Mouse (Mus musculus) common myeloid progenitor, adult 5-6 weeks (primary cell): Measurements from ENCODE around the gene Afdn. TPM values are rescaled to one million over a fixed set of nuclear protein-coding genes. Genes with fewer than 3 reads are reported as not detected.

Experiments
- ATAC-seq: replicated peaks from 2 replicates; pipeline ENCODE4 v1.8.0; 2016; ENCODE audit warnings: low read depth, mild to moderate bottlenecking, moderate TSS enrichment, inconsistent platforms; ENCODE audit not compliant: poor library complexity, severe bottlenecking
- total RNA-seq: library from RNA; stranded (forward); fragments of 200-1000, 187-1606 nt; gene quantifications from 2 replicates; pipeline ENCODE4 v1.2.3, GENCODE M21; 2017

Gene Afdn
- total RNA-seq, 1 experiment from 2014 or later, result 15.2 TPM

GRCm38 (mm10) chr17:13738121-13738776, 22.1 kb upstream of the Afdn start:
- ATAC-seq, result peak; percentile 42

- ATAC-seq, result peak; percentile 58
Measured at GRCm38 (mm10) chr17:13738916-13739315, 21.4 kb upstream of the Afdn start.

- no peak for ATAC-seq
Measured at GRCm38 (mm10) chr17:13739981-13740380, 20.4 kb upstream of the Afdn start.

- peak; percentile 64 for ATAC-seq
Measured at GRCm38 (mm10) chr17:13740796-13741195, 19.5 kb upstream of the Afdn start.

GRCm38 (mm10) chr17:13741611-13742010, 18.7 kb upstream of the Afdn start:
- no peak for ATAC-seq

DNA sequence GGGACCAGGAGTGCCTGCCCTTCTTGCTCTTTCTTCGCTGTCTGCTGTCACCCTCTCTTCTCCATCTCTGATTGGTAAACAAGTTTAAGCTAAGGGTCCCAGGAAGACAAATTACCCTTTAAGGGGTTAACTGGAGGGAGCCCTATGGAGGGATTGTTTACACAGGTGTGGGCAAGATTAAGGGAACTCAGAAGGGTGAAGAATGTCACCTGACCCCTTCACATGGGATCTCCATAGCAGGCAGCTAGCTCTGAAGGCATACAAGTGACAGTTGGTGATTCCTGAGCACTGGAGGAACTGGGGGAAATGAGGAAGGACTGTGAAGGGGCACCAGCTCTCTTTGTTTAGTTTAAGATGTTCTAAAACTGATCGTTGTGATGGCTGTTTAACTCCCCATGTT, 18.0 kb upstream of the Afdn start:
- no peak for ATAC-seq

- no peak for ATAC-seq
Measured at GRCm38 (mm10) chr17:13742941-13743708, 17.2 kb upstream of the Afdn start.

- ATAC-seq, result no peak
Measured at GRCm38 (mm10) chr17:13743709-13744079, 16.6 kb upstream of the Afdn start.

- ATAC-seq, result no peak
Measured at GRCm38 (mm10) chr17:13744219-13744618, 16.1 kb upstream of the Afdn start.

DNA sequence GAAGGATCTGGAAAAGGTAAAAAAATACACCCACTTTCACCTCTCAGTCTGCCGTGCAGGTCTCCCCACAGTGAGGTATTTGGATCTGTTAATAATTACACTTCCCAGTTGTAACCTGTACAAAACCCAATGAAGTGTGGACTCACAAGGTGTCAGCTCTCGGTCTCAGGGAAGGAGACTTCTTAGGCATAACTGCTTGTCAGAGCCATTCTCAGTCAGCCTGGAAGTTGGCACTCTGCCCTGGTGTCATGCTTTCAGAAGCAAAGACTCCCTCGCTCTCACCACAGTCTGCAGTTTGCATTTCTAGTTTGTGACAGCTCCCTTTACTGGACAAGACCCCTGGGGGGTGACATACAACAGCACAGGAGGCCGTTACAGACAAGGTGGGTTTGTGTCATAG, 15.5 kb upstream of the Afdn start:
- ATAC-seq, result no peak

- ATAC-seq, result no peak
Measured at GRCm38 (mm10) chr17:13745373-13745772, 15.0 kb upstream of the Afdn start.

DNA sequence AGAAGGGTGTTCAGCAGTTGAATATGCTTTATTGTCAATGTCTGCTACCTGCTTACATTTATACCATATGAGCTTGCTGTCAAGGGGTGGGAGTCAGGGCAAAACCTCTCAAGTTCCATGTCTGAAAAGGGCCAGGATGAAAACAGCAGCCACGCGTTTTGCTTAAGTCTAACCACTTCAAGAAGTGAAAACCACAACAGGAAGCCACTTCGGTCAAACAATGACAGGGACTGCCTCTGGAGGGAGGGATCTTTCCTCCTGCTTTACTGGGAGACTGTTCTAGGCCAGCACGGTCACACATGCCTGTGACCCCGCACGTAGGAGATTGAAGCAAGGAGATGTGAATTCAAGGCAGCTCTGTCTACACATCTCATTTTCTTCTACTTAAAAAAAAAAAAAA, 14.0 kb upstream of the Afdn start:
- ATAC-seq, result peak; percentile 90

DNA sequence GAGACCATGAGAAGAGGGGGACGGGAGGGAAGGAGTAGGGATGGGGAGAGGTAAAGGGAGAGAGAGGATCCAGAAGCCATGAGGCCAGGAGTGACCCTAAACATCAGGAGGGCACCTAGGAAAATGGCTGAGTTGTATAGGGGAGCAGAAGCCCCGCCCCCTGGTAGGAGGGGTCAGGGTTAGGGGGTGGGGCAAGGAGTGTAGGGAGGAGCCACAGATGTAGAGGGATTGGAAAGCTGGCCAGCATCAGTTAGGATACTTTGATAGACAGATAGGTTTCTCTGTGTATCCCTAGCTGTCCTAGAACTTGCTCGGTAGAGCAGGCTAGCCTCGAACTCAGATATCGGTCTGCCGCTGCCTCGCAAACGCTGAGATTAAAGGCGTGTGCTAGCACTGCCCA, 12.7 kb upstream of the Afdn start:
- ATAC-seq, result no peak

DNA sequence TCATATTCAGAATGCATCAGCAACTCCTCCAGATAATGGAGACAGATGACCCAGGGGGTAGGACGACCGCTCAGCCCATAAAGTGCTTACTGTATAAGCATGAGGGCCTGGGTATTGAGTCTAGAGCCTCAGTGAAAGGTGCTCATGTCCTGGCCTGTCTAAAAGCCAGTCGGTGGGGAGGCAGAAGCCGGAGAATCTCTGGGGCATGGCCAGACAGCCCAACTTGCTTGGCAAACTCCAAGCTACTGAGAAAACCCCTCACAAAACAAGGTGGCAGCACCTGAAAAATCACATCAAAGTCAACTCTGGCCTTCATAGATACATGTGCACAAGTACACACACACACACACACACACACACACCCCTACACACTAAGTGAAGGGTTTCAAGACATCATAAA, 11.3 kb upstream of the Afdn start:
- no peak for ATAC-seq

DNA sequence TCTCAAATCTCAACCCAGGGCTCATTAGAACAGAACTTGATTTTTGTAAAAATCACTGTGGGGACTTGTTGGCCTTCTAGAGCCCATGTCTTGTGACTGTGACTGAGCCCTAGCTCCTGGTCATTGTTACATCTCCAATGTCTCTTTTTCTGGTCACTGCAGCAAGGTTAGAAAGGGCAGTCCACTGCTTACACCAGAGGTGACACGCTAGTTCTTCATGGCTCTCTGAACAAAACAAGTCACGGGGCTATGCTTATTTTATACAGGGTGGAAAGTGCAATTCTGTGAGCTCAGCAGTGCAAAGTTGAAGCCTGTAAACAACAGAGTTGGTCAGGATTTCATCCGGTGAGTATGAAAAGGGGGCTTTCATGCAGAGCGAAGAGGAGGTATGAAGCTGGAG, 6.4 kb upstream of the Afdn start:
- ATAC-seq, result no peak

- ATAC-seq, result no peak
Measured at GRCm38 (mm10) chr17:13754940-13755339, 5.4 kb upstream of the Afdn start.

- 0 out of 2 replicates have a peak, but pooled peaks have one; percentile 7 for ATAC-seq
Measured at GRCm38 (mm10) chr17:13758586-13758985, 1.8 kb upstream of the Afdn start.

DNA sequence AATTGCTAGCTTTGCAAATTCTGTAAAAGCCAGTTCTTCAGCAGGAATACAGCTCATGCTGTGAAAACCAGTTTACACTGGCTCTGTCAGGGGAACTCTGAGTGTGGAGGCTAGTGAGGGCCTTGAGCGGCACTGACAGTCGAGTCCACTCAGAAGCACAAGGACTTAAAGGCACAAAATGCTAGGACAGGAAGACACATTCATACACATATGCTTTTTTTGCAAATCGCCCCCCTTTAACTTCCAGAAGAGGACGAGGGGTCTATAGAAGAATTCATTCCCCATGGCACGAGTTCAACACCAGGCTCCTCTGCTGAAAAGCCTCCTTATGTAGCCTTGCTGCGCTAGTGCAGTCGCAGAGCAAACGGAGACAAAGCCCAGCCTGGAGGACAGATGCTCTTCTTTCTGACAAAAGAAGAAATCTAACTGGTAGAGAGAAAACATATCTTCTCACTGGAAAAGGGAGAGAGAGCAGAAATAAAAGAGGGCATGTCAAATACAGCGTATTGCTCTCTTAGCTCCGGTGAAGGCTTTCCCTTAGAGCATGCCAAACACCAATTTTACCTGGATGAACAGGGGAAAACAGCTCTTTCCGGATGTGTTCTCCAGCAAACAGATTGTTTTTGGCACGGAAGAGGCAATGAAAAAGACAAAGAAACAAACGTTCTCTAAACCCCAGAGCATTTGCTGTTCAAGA, 1.0 kb upstream of the Afdn start:
- ATAC-seq, result no peak

GRCm38 (mm10) chr17:13760675-13761178, 388 bp downstream of the Afdn start:
- peak; percentile 41; the same call in 1 of the 2 replicates for ATAC-seq

- ATAC-seq, result peak; percentile 26; the same call in 1 of the 2 replicates
Measured at GRCm38 (mm10) chr17:13761179-13761913, 1.0 kb downstream of the Afdn start, which contains the start of gene Tcte2. Gene Tcte2, minus strand, starts transcription at chr17:13761825.
